In the genomic region with DNA sequence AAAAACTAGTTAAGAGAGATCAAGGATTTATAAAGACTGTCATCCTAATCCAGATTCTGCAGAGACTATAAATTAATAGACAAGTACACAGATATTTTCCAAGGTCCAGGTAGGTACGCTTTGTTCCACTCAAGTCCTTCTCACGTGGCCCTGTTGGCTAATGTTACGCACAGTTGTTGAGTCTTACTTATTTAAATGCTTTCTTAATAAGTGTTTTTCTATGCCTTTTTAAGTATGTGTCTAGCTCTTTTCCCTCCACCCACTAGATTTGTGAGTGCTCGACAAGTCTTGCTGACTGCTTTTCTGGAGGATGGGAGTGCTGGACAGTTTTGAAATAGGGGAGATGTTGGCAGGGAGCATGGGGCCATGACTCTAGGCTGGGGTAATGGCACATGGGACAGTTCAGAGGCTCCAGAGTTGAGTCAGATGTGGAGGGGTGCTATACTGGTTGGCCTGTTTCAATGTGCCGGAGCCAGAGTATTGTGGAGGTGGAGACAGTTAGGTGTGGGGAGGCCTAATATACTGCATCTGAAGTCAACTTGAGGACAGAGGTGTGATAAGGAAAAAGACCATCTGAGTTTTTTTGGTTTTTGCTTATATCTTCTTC, we compare ENCODE assay signal across 22 mouse cellular contexts.
"Had no signal": no experiment of that assay in that cellular context is flagged by ENCODE, and none has a peak within 500 bp of the region (broad histone marks: within the 10 kb centered on the region; RNA-seq: fewer than 3 reads in every experiment).

No protein-coding gene starts in this region.

- H3K36me3 ChIP-seq: intestine, embryonic 15.5 days had no signal

- ATAC-seq: intestine, embryonic 15.5 days; liver, embryonic 12.5 days had no signal

- H3K9ac ChIP-seq: intestine, embryonic 15.5 days; limb, embryonic 13.5 days; liver, embryonic 12.5 days; liver, embryonic 15.5 days; lung, embryonic 14.5 days had no signal

- H3K27me3 ChIP-seq: intestine, embryonic 15.5 days; limb, embryonic 13.5 days; liver, embryonic 12.5 days; liver, embryonic 15.5 days had no signal

- H3K4me2 ChIP-seq: intestine, embryonic 15.5 days; limb, embryonic 13.5 days; liver, embryonic 12.5 days; liver, embryonic 15.5 days; lung, embryonic 14.5 days had no signal

- H3K4me1 ChIP-seq: intestine, embryonic 15.5 days; liver, embryonic 12.5 days; liver, embryonic 15.5 days had no signal

- H3K9me3 ChIP-seq: intestine, embryonic 15.5 days; limb, embryonic 10.5 days; limb, embryonic 13.5 days; liver, embryonic 12.5 days; liver, embryonic 15.5 days had no signal

- H3K27ac ChIP-seq: intestine, embryonic 15.5 days; layer of hippocampus, adult 2 months; limb, embryonic 10.5 days; limb, embryonic 13.5 days; liver, embryonic 12.5 days; liver, embryonic 15.5 days; macrophage; stomach, postnatal 0 days had no signal

- DNase-seq: kidney, adult 11 months; kidney, adult 9 months; kidney, postnatal 14 days; kidney, postnatal 4 days; layer of hippocampus, adult 9-11 months; liver; lung, embryonic 14.5 days; midbrain, embryonic 14.5 days; right cerebral cortex, adult 18-20 months; right cerebral cortex, postnatal 14 days; right cerebral cortex, postnatal 4 days; thymus, adult 2 months; thymus, postnatal 14 days; thymus, postnatal 4 days had no signal

- H3K4me3 ChIP-seq: intestine, embryonic 15.5 days; layer of hippocampus, adult 2 months; limb, embryonic 10.5 days; limb, embryonic 13.5 days; liver, embryonic 12.5 days; liver, embryonic 15.5 days had no signal
